Mouse (Mus musculus): Measurements from ENCODE around the gene Hmcn2. TPM values are rescaled to one million over a fixed set of nuclear protein-coding genes. Genes with fewer than 3 reads are reported as not detected.
A peak's percentile ranks its signal among the peaks of the same experiment; 100 is the strongest.

The Hmcn2 gene
- not detected in 2 replicates for polyA plus RNA-seq (2014; fragmentation: Nextera tagmentation; extraction: Ambion mirVana)

GRCm38 (mm10) chr2:31314007-31314465 lies at the start of gene Hmcn2:
Gene Hmcn2, plus strand, starts transcription at chr2:31314415.
- Histone ChIP-seq H3K9ac (ENCODE audit: low read length) (no peak within 1 kb of the TSS), H3K27ac (replicated peaks; ENCODE audit: low read depth, low read length) (no peak within 1 kb of the TSS), H3K9me3 (ENCODE audit: control insufficient read depth, low read length) (no peaks in the 10 kb centered on the region), H3K4me1 (ENCODE audit: control insufficient read depth, insufficient read depth, low read length) (peaks cover 7% of the 10 kb centered on the region), H3K4me2 (ENCODE audit: low read depth, severe bottlenecking) (peak within 1 kb of the TSS; percentile 51), H3K4me3 (ENCODE audit: low read depth, low read length) (peak within 1 kb of the TSS; percentile 12; the same call in 1 of the 2 replicates), H3K27me3 (ENCODE audit: control insufficient read depth, insufficient read depth, low read length) (peaks cover 58% of the 10 kb centered on the region), H3K36me3 (ENCODE audit: control insufficient read depth, insufficient read depth, low read length) (no peaks in the 10 kb centered on the region)
- ATAC-seq (ENCODE audit: insufficient number of reproducible peaks, low FRiP score, low TSS enrichment, low read depth) (no peak), DNase-seq (ENCODE audit: low spot score) (no peak)
- WGBS: 3% methylated on average over 33 of the region's 33 CpGs

- no peak overlapping the region for H3K9ac ChIP-seq (ENCODE audit: low read length)
- H3K27me3 ChIP-seq (ENCODE audit: control insufficient read depth, insufficient read depth, low read length): no peaks in the 10 kb centered on the region
- no peak for DNase-seq (ENCODE audit: low spot score)
- no peak overlapping the region for H3K4me2 ChIP-seq (ENCODE audit: low read depth, severe bottlenecking)
- no peak overlapping the region for H3K4me3 ChIP-seq (ENCODE audit: low read depth, low read length)
- WGBS: 59% methylated on average over 6 of the region's 6 CpGs
- no peak for ATAC-seq (ENCODE audit: insufficient number of reproducible peaks, low FRiP score, low TSS enrichment, low read depth)
- no peaks in the 10 kb centered on the region for H3K9me3 ChIP-seq (ENCODE audit: control insufficient read depth, low read length)
- no peaks in the 10 kb centered on the region; the same call in none of the 2 replicates for H3K36me3 ChIP-seq (ENCODE audit: control insufficient read depth, insufficient read depth, low read length)
- H3K27ac ChIP-seq (replicated peaks; ENCODE audit: low read depth, low read length): no peak overlapping the region
- H3K4me1 ChIP-seq (ENCODE audit: control insufficient read depth, insufficient read depth, low read length): peaks cover 23% of the 10 kb centered on the region
Observed at GRCm38 (mm10) chr2:31267447-31267846, 46.8 kb upstream of the Hmcn2 start.

GRCm38 (mm10) chr2:31268631-31269030 lies 45.6 kb upstream of the Hmcn2 start:
- Histone ChIP-seq H3K4me2 (ENCODE audit: low read depth, severe bottlenecking) (no peak overlapping the region), H3K9me3 (ENCODE audit: control insufficient read depth, low read length) (no peaks in the 10 kb centered on the region), H3K36me3 (ENCODE audit: control insufficient read depth, insufficient read depth, low read length) (no peaks in the 10 kb centered on the region; the same call in none of the 2 replicates), H3K27ac (replicated peaks; ENCODE audit: low read depth, low read length) (no peak overlapping the region), H3K4me1 (ENCODE audit: control insufficient read depth, insufficient read depth, low read length) (peaks cover 22% of the 10 kb centered on the region), H3K27me3 (ENCODE audit: control insufficient read depth, insufficient read depth, low read length) (no peaks in the 10 kb centered on the region), H3K9ac (ENCODE audit: low read length) (no peak overlapping the region), H3K4me3 (ENCODE audit: low read depth, low read length) (no peak overlapping the region)
- ATAC-seq (ENCODE audit: insufficient number of reproducible peaks, low FRiP score, low TSS enrichment, low read depth): no peak
- WGBS: 48% methylated on average over 5 of the region's 5 CpGs
- DNase-seq (ENCODE audit: low spot score): no peak

GRCm38 (mm10) chr2:31269188-31269587 lies 45.0 kb upstream of the Hmcn2 start:
- Histone ChIP-seq H3K4me3 (ENCODE audit: low read depth, low read length) (no peak overlapping the region), H3K27ac (replicated peaks; ENCODE audit: low read depth, low read length) (0 out of 2 replicates have a peak overlapping the region, but pooled peaks have one; percentile 52), H3K9ac (ENCODE audit: low read length) (no peak overlapping the region), H3K27me3 (ENCODE audit: control insufficient read depth, insufficient read depth, low read length) (no peaks in the 10 kb centered on the region), H3K4me2 (ENCODE audit: low read depth, severe bottlenecking) (no peak overlapping the region), H3K36me3 (ENCODE audit: control insufficient read depth, insufficient read depth, low read length) (no peaks in the 10 kb centered on the region; the same call in none of the 2 replicates), H3K9me3 (ENCODE audit: control insufficient read depth, low read length) (no peaks in the 10 kb centered on the region), H3K4me1 (ENCODE audit: control insufficient read depth, insufficient read depth, low read length) (peaks cover 16% of the 10 kb centered on the region)
- 96% methylated on average over 6 of the region's 6 CpGs for WGBS
- ATAC-seq (ENCODE audit: insufficient number of reproducible peaks, low FRiP score, low TSS enrichment, low read depth) (no peak), DNase-seq (ENCODE audit: low spot score) (no peak)

GRCm38 (mm10) chr2:31269847-31270246 lies 44.4 kb upstream of the Hmcn2 start:
- no peak overlapping the region for H3K9ac ChIP-seq (ENCODE audit: low read length)
- H3K36me3 ChIP-seq (ENCODE audit: control insufficient read depth, insufficient read depth, low read length): no peaks in the 10 kb centered on the region; the same call in none of the 2 replicates
- H3K27ac ChIP-seq (replicated peaks; ENCODE audit: low read depth, low read length): no peak overlapping the region
- no peak overlapping the region for H3K4me2 ChIP-seq (ENCODE audit: low read depth, severe bottlenecking)
- no peak for DNase-seq (ENCODE audit: low spot score)
- H3K27me3 ChIP-seq (ENCODE audit: control insufficient read depth, insufficient read depth, low read length): no peaks in the 10 kb centered on the region
- ATAC-seq (ENCODE audit: insufficient number of reproducible peaks, low FRiP score, low TSS enrichment, low read depth): no peak
- peaks cover 10% of the 10 kb centered on the region; the same call in 1 of the 2 replicates for H3K4me1 ChIP-seq (ENCODE audit: control insufficient read depth, insufficient read depth, low read length)
- H3K4me3 ChIP-seq (ENCODE audit: low read depth, low read length): no peak overlapping the region
- no peaks in the 10 kb centered on the region for H3K9me3 ChIP-seq (ENCODE audit: control insufficient read depth, low read length)
- WGBS: 96% methylated on average over 10 of the region's 10 CpGs

GRCm38 (mm10) chr2:31270470-31270869 lies 43.7 kb upstream of the Hmcn2 start:
- WGBS: 90% methylated on average over 8 of the region's 8 CpGs
- H3K27ac ChIP-seq (replicated peaks; ENCODE audit: low read depth, low read length): no peak overlapping the region

GRCm38 (mm10) chr2:31271071-31271470 lies 43.1 kb upstream of the Hmcn2 start:
- ATAC-seq (ENCODE audit: insufficient number of reproducible peaks, low FRiP score, low TSS enrichment, low read depth): no peak
- Histone ChIP-seq H3K36me3 (ENCODE audit: control insufficient read depth, insufficient read depth, low read length) (no peaks in the 10 kb centered on the region; the same call in none of the 2 replicates), H3K27ac (replicated peaks; ENCODE audit: low read depth, low read length) (no peak overlapping the region), H3K27me3 (ENCODE audit: control insufficient read depth, insufficient read depth, low read length) (no peaks in the 10 kb centered on the region), H3K4me1 (ENCODE audit: control insufficient read depth, insufficient read depth, low read length) (peaks cover 6% of the 10 kb centered on the region; the same call in 1 of the 2 replicates), H3K9ac (ENCODE audit: low read length) (no peak overlapping the region), H3K4me3 (ENCODE audit: low read depth, low read length) (no peak overlapping the region), H3K9me3 (ENCODE audit: control insufficient read depth, low read length) (no peaks in the 10 kb centered on the region), H3K4me2 (ENCODE audit: low read depth, severe bottlenecking) (no peak overlapping the region)
- DNase-seq (ENCODE audit: low spot score): no peak
- 85% methylated on average over 1 of the region's 1 CpGs for WGBS

More at GRCm38 (mm10) chr2:31270470-31270869, 43.7 kb upstream of the Hmcn2 start:
- no peak for DNase-seq (ENCODE audit: low spot score)
- no peaks in the 10 kb centered on the region for H3K9me3 ChIP-seq (ENCODE audit: control insufficient read depth, low read length)
- no peak overlapping the region for H3K4me2 ChIP-seq (ENCODE audit: low read depth, severe bottlenecking)
- no peak overlapping the region for H3K9ac ChIP-seq (ENCODE audit: low read length)
- peaks cover 6% of the 10 kb centered on the region; the same call in 1 of the 2 replicates for H3K4me1 ChIP-seq (ENCODE audit: control insufficient read depth, insufficient read depth, low read length)
- no peak overlapping the region for H3K4me3 ChIP-seq (ENCODE audit: low read depth, low read length)
- H3K27me3 ChIP-seq (ENCODE audit: control insufficient read depth, insufficient read depth, low read length): no peaks in the 10 kb centered on the region
- H3K36me3 ChIP-seq (ENCODE audit: control insufficient read depth, insufficient read depth, low read length): no peaks in the 10 kb centered on the region; the same call in none of the 2 replicates
- ATAC-seq (ENCODE audit: insufficient number of reproducible peaks, low FRiP score, low TSS enrichment, low read depth): no peak

- WGBS: 92% methylated on average over 6 of the region's 6 CpGs
- ATAC-seq (ENCODE audit: insufficient number of reproducible peaks, low FRiP score, low TSS enrichment, low read depth) (no peak), DNase-seq (ENCODE audit: low spot score) (no peak)
- peaks cover 3% of the 10 kb centered on the region for H3K36me3 ChIP-seq (ENCODE audit: control insufficient read depth, insufficient read depth, low read length)
- H3K27me3 ChIP-seq (ENCODE audit: control insufficient read depth, insufficient read depth, low read length): no peaks in the 10 kb centered on the region
- no peak overlapping the region for H3K4me2 ChIP-seq (ENCODE audit: low read depth, severe bottlenecking)
- no peaks in the 10 kb centered on the region for H3K9me3 ChIP-seq (ENCODE audit: control insufficient read depth, low read length)
- H3K9ac ChIP-seq (ENCODE audit: low read length): no peak overlapping the region
- H3K4me3 ChIP-seq (ENCODE audit: low read depth, low read length): no peak overlapping the region
- no peak overlapping the region for H3K27ac ChIP-seq (replicated peaks; ENCODE audit: low read depth, low read length)
- no peaks in the 10 kb centered on the region for H3K4me1 ChIP-seq (ENCODE audit: control insufficient read depth, insufficient read depth, low read length)
Observed at GRCm38 (mm10) chr2:31274993-31275392, 39.2 kb upstream of the Hmcn2 start.

- no peak overlapping the region for H3K4me2 ChIP-seq (ENCODE audit: low read depth, severe bottlenecking)
- H3K36me3 ChIP-seq (ENCODE audit: control insufficient read depth, insufficient read depth, low read length): peaks cover 11% of the 10 kb centered on the region; the same call in 1 of the 2 replicates
- ATAC-seq (ENCODE audit: insufficient number of reproducible peaks, low FRiP score, low TSS enrichment, low read depth): no peak
Observed at GRCm38 (mm10) chr2:31277810-31278209, 36.4 kb upstream of the Hmcn2 start.

More at GRCm38 (mm10) chr2:31277810-31278209, 36.4 kb upstream of the Hmcn2 start:
- DNase-seq (ENCODE audit: low spot score): no peak
- Histone ChIP-seq H3K27me3 (ENCODE audit: control insufficient read depth, insufficient read depth, low read length) (no peaks in the 10 kb centered on the region), H3K4me3 (ENCODE audit: low read depth, low read length) (no peak overlapping the region), H3K27ac (replicated peaks; ENCODE audit: low read depth, low read length) (no peak overlapping the region), H3K9me3 (ENCODE audit: control insufficient read depth, low read length) (no peaks in the 10 kb centered on the region), H3K4me1 (ENCODE audit: control insufficient read depth, insufficient read depth, low read length) (no peaks in the 10 kb centered on the region), H3K9ac (ENCODE audit: low read length) (no peak overlapping the region)
- 76% methylated on average over 6 of the region's 6 CpGs for WGBS

Measured in limb, embryonic 11.5 days (tissue).